Mouse (Mus musculus): Measurements from ENCODE around the gene Tm9sf4. TPM values are rescaled to one million over a fixed set of nuclear protein-coding genes. Genes with fewer than 3 reads are reported as not detected.

The Tm9sf4 gene
- total RNA-seq, 2 experiments from 2014 or later: 112 to 118 TPM

DNA sequence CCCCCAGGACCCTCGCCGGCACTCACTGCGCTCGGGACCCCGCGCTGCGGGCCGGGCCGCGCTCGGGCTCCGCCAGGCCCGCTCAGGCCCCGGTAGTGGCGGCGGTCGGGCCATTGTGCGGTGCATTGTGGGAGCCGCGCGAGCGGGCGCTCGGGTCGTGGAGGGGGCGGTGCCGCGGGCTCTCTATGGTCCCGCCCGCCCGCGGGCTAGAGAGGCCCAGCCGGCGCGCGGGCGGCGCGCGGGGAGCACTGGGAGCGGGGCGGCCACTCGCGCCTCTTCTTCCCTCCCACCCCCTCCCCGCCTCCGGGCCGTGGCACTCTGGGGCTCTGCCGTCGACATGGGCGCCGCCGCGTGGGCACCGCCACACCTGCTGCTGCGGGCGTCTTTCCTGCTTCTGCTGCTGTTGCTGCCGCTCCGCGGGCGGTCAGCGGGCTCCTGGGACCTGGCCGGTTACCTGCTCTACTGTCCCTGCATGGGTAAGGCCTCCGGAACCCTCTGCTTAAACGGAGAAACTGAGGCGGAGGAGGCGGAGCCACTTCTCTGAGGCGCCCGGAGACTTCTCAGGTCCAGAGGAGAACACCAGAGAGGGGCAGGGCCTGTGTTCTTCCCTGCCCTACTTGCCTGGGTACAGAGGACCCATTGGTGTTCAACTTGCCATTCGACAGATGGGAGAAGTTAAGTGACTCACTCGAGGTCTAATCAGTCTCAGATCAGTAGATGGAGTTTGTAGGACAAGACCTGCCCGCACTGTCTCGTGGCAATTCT is 80.3 kb downstream of the Tm9sf4 start, which contains the start of the genes Plagl2 and Pofut1:
TSS of gene Plagl2 (minus strand) at position 177 of the 765 bp plus-strand sequence.
TSS of gene Pofut1 (plus strand) at position 284 of the 765 bp plus-strand sequence.
- peak; percentile 15 for TF ChIP-seq CTCF (IDR thresholded peaks at IDR 0.05)
- intact Hi-C loops (cut with DNase I): loop anchor here (1.0 kb wide), 2 partner anchors 80 to 104 kb away; partner anchors contain the start of genes Asxl1 and Tm9sf4
- H3K27ac ChIP-seq: peak within 1 kb of the TSS; percentile 91
- DNase-seq (ENCODE audit: extremely low spot score in 1 of 2, low spot score in 2 of 2): peak; percentile 90 to 91
- peak within 1 kb of the TSS; percentile 85 for H3K4me3 ChIP-seq

DNA sequence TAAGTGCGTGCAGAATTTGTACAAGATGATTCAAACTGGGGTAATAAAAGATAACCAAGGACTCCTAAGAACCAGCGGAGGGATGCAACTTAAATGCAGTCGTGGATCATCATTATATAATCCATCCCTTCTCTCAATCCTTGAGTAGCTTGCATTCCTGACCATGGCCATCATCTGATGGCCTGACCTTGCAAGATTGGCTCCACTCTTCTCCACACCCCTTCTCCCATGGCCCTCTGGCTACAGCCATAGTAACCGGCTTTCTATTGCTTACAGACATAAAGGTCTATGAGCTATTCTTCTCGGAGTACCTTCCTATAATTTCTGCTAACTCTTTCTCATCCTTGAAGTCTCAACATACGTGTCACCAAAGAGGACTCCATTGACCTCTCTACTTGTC is 81.1 kb downstream of the Tm9sf4 start:
- intact Hi-C loops (cut with DNase I): no loop called here
- DNase-seq (ENCODE audit: extremely low spot score in 1 of 2, low spot score in 2 of 2): no peak
- no peak for TF ChIP-seq CTCF (IDR thresholded peaks at IDR 0.05)
- H3K4me3 ChIP-seq: peak overlapping the region; percentile 85
- H3K27ac ChIP-seq: peak overlapping the region; percentile 91

DNA sequence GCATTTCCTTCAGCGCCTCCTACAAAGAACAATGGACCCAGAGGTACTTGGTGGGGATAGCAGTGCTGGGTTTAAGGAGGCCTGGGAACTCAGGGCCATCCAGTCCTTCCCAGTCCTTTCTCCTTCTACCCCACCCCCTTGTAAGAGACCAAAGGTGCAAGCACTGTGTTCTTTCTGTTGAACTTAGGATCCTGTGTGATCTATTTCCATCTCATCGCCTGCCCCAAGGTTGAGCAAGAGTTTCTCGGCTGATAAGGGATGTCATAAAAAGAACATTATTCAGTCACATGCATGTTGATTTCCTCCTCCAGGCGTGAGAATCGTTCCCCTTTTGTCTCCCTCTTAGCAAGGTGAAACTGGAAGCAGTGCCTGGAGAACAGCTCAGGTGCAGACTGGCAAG is 88.6 kb downstream of the Tm9sf4 start:
- Histone ChIP-seq H3K4me3 (no peak overlapping the region), H3K27ac (no peak overlapping the region)
- no peak for TF ChIP-seq CTCF (IDR thresholded peaks at IDR 0.05)
- intact Hi-C loops (cut with DNase I): no loop called here
- DNase-seq (ENCODE audit: extremely low spot score in 1 of 2, low spot score in 2 of 2): no peak

DNA sequence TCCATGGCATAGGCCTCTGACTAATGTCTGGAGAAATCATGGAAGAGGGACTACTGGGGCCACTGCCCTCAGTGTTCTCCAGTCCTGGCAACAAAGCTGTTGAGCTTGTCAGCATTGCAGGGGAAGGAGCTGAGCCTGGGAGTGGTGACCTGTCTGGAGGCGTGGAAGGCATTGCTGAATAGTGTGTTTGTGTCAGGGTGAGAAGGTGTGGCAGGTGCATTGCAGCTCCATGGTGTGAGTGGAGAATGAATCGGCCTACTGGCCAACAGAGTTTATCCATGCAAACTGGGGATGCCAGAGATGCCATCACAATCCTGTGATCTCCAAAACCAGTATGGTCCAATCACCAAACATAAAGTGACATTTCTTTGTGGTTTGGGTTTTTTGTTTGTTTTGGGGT is 95.5 kb downstream of the Tm9sf4 start:
- no peak overlapping the region for H3K27ac ChIP-seq
- intact Hi-C loops (cut with DNase I): no loop called here
- no peak overlapping the region for H3K4me3 ChIP-seq
- no peak for TF ChIP-seq CTCF (IDR thresholded peaks at IDR 0.05)
- DNase-seq (ENCODE audit: extremely low spot score in 1 of 2, low spot score in 2 of 2): no peak

DNA sequence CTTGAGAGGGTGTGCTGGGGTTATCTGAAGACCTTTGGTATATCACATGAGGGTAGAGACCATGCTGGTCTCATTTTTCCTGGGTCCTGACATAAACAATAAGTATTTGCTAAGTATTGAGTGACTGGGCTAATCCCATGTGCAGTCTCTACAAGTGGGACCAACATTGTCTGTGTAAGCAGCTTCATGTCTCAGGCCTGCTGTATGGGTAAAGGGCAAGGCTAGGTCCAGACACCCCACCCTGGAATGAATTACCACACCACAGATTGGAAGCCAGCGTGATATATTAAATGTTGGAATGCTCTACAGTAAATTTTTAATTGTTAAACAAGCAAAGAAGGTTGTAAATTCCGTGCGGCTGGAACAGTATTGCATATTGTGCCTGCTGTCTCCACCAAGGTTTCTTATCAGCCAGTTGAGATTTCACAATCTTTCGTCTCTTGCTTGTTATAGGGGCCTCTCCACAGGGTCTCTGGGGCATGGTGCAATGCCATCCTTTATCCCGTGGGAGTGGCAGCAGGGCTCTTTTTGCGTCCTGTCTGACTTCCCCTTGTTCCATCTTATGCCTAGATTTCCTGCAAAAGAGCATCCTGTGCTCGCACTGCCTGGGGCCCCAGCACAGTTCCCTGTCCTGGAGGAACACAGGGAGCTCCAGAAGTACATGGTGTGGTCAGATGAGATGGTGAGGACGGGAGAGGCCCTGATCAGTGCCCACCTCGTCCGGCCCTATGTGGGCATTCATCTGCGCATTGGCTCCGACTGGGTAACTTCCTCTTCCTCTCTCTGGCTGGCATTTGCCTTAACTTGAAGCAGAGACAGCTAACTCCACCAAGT is 98.1 kb downstream of the Tm9sf4 start:
- no peak for TF ChIP-seq CTCF (IDR thresholded peaks at IDR 0.05)
- intact Hi-C loops (cut with DNase I): no loop called here
- H3K4me3 ChIP-seq: no peak overlapping the region
- no peak overlapping the region for H3K27ac ChIP-seq
- no peak for DNase-seq (ENCODE audit: extremely low spot score in 1 of 2, low spot score in 2 of 2)

Other genes with a start within 250 kb of the Tm9sf4 start
- not detected for gene Mylk2, start 250.0 kb upstream of the Tm9sf4 start, total RNA-seq (2021)
- under 1 TPM; 0.34 to 0.44 TPM for gene Foxs1, start 228.1 kb upstream of the Tm9sf4 start, total RNA-seq (2021)
- gene Dusp15, start 209.6 kb upstream of the Tm9sf4 start, total RNA-seq (2021): 10 to 100 TPM; 16.9 to 20.3 TPM
- gene Ttll9, start 198.8 kb upstream of the Tm9sf4 start, total RNA-seq (2021): 1 to 10 TPM; 2.3 to 2.9 TPM
- gene Pdrg1, start 145.9 kb upstream of the Tm9sf4 start, total RNA-seq (2021): 10 to 100 TPM; 55.5 to 60.5 TPM
- 1 to 10 TPM; 5.0 to 5.3 TPM for gene Xkr7, start 129.5 kb upstream of the Tm9sf4 start, total RNA-seq (2021)
- gene Ccm2l, start 95.3 kb upstream of the Tm9sf4 start, total RNA-seq (2021): 1 to 10 TPM; 5.4 to 6.2 TPM
- 1 to 10 TPM; 2.0 to 2.1 TPM for gene Hck, start 52.8 kb upstream of the Tm9sf4 start, total RNA-seq (2021)
- gene Tspyl3, start 64.1 kb downstream of the Tm9sf4 start, total RNA-seq (2021): 10 to 100 TPM; 24.6 to 26.5 TPM
- 1 to 10 TPM; 6.0 to 6.2 TPM for gene Plagl2, start 80.1 kb downstream of the Tm9sf4 start, total RNA-seq (2021)
- gene Pofut1, start 80.2 kb downstream of the Tm9sf4 start, total RNA-seq (2021): 10 to 100 TPM; 15.4 to 17.3 TPM
- gene Kif3b, start 130.1 kb downstream of the Tm9sf4 start, total RNA-seq (2021): 10 to 100 TPM; 55.7 to 57.3 TPM
- 10 to 100 TPM; 35.6 to 38.9 TPM for gene Asxl1, start 184.5 kb downstream of the Tm9sf4 start, total RNA-seq (2021)

Measured in left cerebral cortex, adult 2 months (tissue).